Mouse (Mus musculus) neural tube, embryonic 14.5 days (tissue): ENCODE measurements around the gene Stk11. TPM values are rescaled to one million over a fixed set of nuclear protein-coding genes. Genes with fewer than 3 reads are reported as not detected.

Experiments used
- ATAC-seq: fragments of 200-750 bp; cut with Nextera tagmentation; 2 replicates; pipeline ENCODE4 v1.8.0; 2017; ENCODE audit warnings: low read depth, mild to moderate bottlenecking, moderate TSS enrichment, moderate library complexity
- H3K27ac ChIP-seq: fragments of 300-500 bp; sonication (generic); 2 replicates; pipeline ENCODE4 v1.5.1; 2014; ENCODE audit warnings: low read depth, mild to moderate bottlenecking, control low read depth, low read length, moderate library complexity, mixed read lengths
- H3K27me3 ChIP-seq: fragments of 300-500 bp; sonication (generic); 2 replicates; pipeline ENCODE4 v1.6.1; 2014; ENCODE audit warnings: low read length; ENCODE audit not compliant: control insufficient read depth, insufficient read depth
- H3K36me3 ChIP-seq: fragments of 300-500 bp; sonication (generic); 2 replicates; pipeline ENCODE4 v1.6.1; 2014; ENCODE audit warnings: low read length, mixed read lengths; ENCODE audit not compliant: control insufficient read depth, insufficient read depth
- H3K4me1 ChIP-seq: fragments of 300-500 bp; sonication (generic); 2 replicates; pipeline ENCODE4 v1.6.1; 2014; ENCODE audit warnings: low read length; ENCODE audit not compliant: control insufficient read depth, insufficient read depth
- H3K4me2 ChIP-seq: fragments of 300-500 bp; sonication (generic); 2 replicates; pipeline ENCODE4 v1.6.1; 2014; ENCODE audit warnings: mild to moderate bottlenecking, low read depth, low read length, control low read depth
- H3K4me3 ChIP-seq: fragments of 300-500 bp; sonication (generic); 2 replicates; pipeline ENCODE4 v1.5.1; 2014; ENCODE audit warnings: low read depth, low read length, control low read depth, mixed read lengths
- H3K9ac ChIP-seq: fragments of 300-500 bp; sonication (generic); replicated peaks from 2 replicates; pipeline ENCODE4 v1.6.1; 2014; ENCODE audit warnings: low read depth, mild to moderate bottlenecking, control low read depth, low read length, mixed read lengths
- H3K9me3 ChIP-seq: fragments of 300-500 bp; sonication (generic); 2 replicates; pipeline ENCODE4 v1.6.1; 2016; ENCODE audit warnings: low read length; ENCODE audit not compliant: control insufficient read depth
- WGBS: fragments of 180-500 bp; shearing (Covaris S2); extraction: QIAGEN DNeasy Blood & Tissue Kit; methylation state at CpG from one replicate; pipeline ENCODE4 v1.1.7; 2014; 5-methylcytosine and 5-hydroxymethylcytosine counted together
- polyA plus RNA-seq: library from polyadenylated mRNA; unstranded; fragments of >200 nt; fragmentation: Nextera tagmentation; extraction: Ambion mirVana; gene quantifications from 2 replicates; pipeline ENCODE4 v1.2.1, GENCODE M21; 2014

The Stk11 gene
- polyA plus RNA-seq, 1 experiment from 2014 or later = 26.0 TPM

GRCm38 (mm10) chr10:80103032-80103431 is 12.6 kb upstream of the Stk11 start:
- 78% methylated on average over 2 of the region's 2 CpGs for WGBS
- Histone ChIP-seq H3K27ac (no peak overlapping the region; the same call in 1 of the 2 replicates), H3K4me2 (peak overlapping the region; percentile 88; the same call in 1 of the 2 replicates), H3K27me3 (no peaks in the 10 kb centered on the region), H3K4me3 (no peak overlapping the region), H3K9me3 (no peaks in the 10 kb centered on the region), H3K4me1 (peaks cover 8% of the 10 kb centered on the region), H3K9ac (no peak overlapping the region), H3K36me3 (no peaks in the 10 kb centered on the region)
- ATAC-seq = no peak

GRCm38 (mm10) chr10:80104181-80104580 is 11.4 kb upstream of the Stk11 start:
- Histone ChIP-seq H3K36me3 (no peaks in the 10 kb centered on the region), H3K4me2 (no peak overlapping the region), H3K27ac (no peak overlapping the region), H3K4me3 (no peak overlapping the region), H3K9ac (no peak overlapping the region), H3K27me3 (no peaks in the 10 kb centered on the region), H3K4me1 (peaks cover 8% of the 10 kb centered on the region), H3K9me3 (no peaks in the 10 kb centered on the region)
- no peak for ATAC-seq
- WGBS = 96% methylated on average over 3 of the region's 3 CpGs

GRCm38 (mm10) chr10:80105460-80105859 is 10.1 kb upstream of the Stk11 start, which contains the start of gene Sbno2:
Gene Sbno2, minus strand, starts transcription at chr10:80105571.
- Histone ChIP-seq H3K4me2 (no peak within 1 kb of the TSS), H3K27ac (no peak within 1 kb of the TSS), H3K4me3 (no peak within 1 kb of the TSS), H3K9ac (no peak within 1 kb of the TSS), H3K27me3 (no peaks in the 10 kb centered on the region), H3K4me1 (peaks cover 8% of the 10 kb centered on the region), H3K9me3 (no peaks in the 10 kb centered on the region), H3K36me3 (no peaks in the 10 kb centered on the region)
- no peak for ATAC-seq
- 70% methylated on average over 5 of the region's 5 CpGs for WGBS

GRCm38 (mm10) chr10:80105926-80106325 is 9.7 kb upstream of the Stk11 start:
- ATAC-seq = no peak
- H3K4me1 ChIP-seq = peaks cover 8% of the 10 kb centered on the region
- no peaks in the 10 kb centered on the region for H3K36me3 ChIP-seq
- H3K9ac ChIP-seq = no peak overlapping the region
- no peak overlapping the region for H3K27ac ChIP-seq
- H3K9me3 ChIP-seq = no peaks in the 10 kb centered on the region
- H3K27me3 ChIP-seq = no peaks in the 10 kb centered on the region
- H3K4me2 ChIP-seq = no peak overlapping the region
- 72% methylated on average over 5 of the region's 5 CpGs for WGBS
- no peak overlapping the region for H3K4me3 ChIP-seq

GRCm38 (mm10) chr10:80107678-80108077 is 7.9 kb upstream of the Stk11 start:
- H3K27me3 ChIP-seq = no peaks in the 10 kb centered on the region
- no peaks in the 10 kb centered on the region for H3K36me3 ChIP-seq
- no peak for ATAC-seq
- no peak overlapping the region for H3K27ac ChIP-seq
- no peak overlapping the region for H3K4me2 ChIP-seq
- WGBS = 55% methylated on average over 6 of the region's 6 CpGs
- H3K4me3 ChIP-seq = no peak overlapping the region
- H3K9me3 ChIP-seq = no peaks in the 10 kb centered on the region
- H3K9ac ChIP-seq = no peak overlapping the region
- no peaks in the 10 kb centered on the region for H3K4me1 ChIP-seq

- WGBS = 2% methylated on average over 27 of the region's 27 CpGs
- Histone ChIP-seq H3K4me3 (peak overlapping the region; percentile 97), H3K9ac (peak overlapping the region; percentile 18), H3K27me3 (no peaks in the 10 kb centered on the region), H3K4me2 (peak overlapping the region; percentile 94), H3K27ac (peak overlapping the region; percentile 69; the same call in 1 of the 2 replicates), H3K9me3 (no peaks in the 10 kb centered on the region), H3K36me3 (no peaks in the 10 kb centered on the region), H3K4me1 (peaks cover 31% of the 10 kb centered on the region)
- peak; percentile 62 for ATAC-seq
Observed at GRCm38 (mm10) chr10:80114341-80115284, 990 bp upstream of the Stk11 start.

GRCm38 (mm10) chr10:80115944-80116335 is 337 bp downstream of the Stk11 start:
- H3K4me2 ChIP-seq = peak overlapping the region; percentile 94
- ATAC-seq = no peak
- WGBS = 0% methylated on average over 63 of the region's 63 CpGs
- H3K27me3 ChIP-seq = no peaks in the 10 kb centered on the region
- peaks cover 35% of the 10 kb centered on the region for H3K4me1 ChIP-seq
- H3K27ac ChIP-seq = peak overlapping the region; percentile 80
- H3K36me3 ChIP-seq = no peaks in the 10 kb centered on the region
- peak overlapping the region; percentile 97 for H3K4me3 ChIP-seq
- peak overlapping the region; percentile 83 for H3K9ac ChIP-seq
- no peaks in the 10 kb centered on the region for H3K9me3 ChIP-seq

GRCm38 (mm10) chr10:80116563-80116926 is 942 bp downstream of the Stk11 start:
- Histone ChIP-seq H3K36me3 (no peaks in the 10 kb centered on the region), H3K4me2 (peak overlapping the region; percentile 94), H3K9ac (peak overlapping the region; percentile 83), H3K27ac (no peak overlapping the region), H3K9me3 (no peaks in the 10 kb centered on the region), H3K4me3 (peak overlapping the region; percentile 97), H3K4me1 (peaks cover 35% of the 10 kb centered on the region), H3K27me3 (no peaks in the 10 kb centered on the region)
- 2% methylated on average over 27 of the region's 27 CpGs for WGBS
- ATAC-seq = no peak

- H3K27me3 ChIP-seq = no peaks in the 10 kb centered on the region
- peak overlapping the region; percentile 97 for H3K4me3 ChIP-seq
- H3K4me2 ChIP-seq = peak overlapping the region; percentile 94
- WGBS = 4% methylated on average over 29 of the region's 30 CpGs
- H3K9ac ChIP-seq = peak overlapping the region; percentile 83
- no peaks in the 10 kb centered on the region for H3K9me3 ChIP-seq
- H3K36me3 ChIP-seq = no peaks in the 10 kb centered on the region
- ATAC-seq = no peak
- H3K27ac ChIP-seq = no peak overlapping the region
- H3K4me1 ChIP-seq = peaks cover 35% of the 10 kb centered on the region
Observed at GRCm38 (mm10) chr10:80116927-80117691, 1.5 kb downstream of the Stk11 start.
